Mouse (Mus musculus) kidney, postnatal 14 days (tissue): ENCODE measurements around the gene Ubqln5.

ENCODE experiments used
- DNase-seq: peaks from one replicate; pipeline ENCODE4 v3.0.0; 2022; ENCODE audit warnings: mixed read lengths

Ubqln5 gene

DNA sequence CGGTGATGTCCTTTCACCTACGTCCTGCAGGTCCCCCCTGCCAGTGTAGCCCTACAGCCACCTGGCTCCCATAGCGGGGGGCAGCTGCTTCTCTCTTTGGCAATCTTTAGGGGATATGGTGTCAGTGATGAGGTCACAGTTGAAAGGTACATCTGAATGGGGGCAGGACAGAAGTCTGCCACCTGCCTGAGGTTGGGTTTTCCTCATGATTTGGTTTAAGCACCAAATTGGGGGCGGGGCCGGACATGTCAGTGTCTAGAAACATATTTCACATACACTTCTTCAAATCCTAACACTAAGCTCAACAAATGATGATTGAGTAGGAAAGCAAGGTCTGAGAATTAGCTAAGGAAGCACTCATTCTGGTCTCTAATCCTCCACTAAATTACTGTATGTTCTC, at the start of gene Ubqln5:
TSS of gene Ubqln5 (minus strand) at position 101 of the 400 bp plus-strand sequence.
- DNase-seq = no peak

DNA sequence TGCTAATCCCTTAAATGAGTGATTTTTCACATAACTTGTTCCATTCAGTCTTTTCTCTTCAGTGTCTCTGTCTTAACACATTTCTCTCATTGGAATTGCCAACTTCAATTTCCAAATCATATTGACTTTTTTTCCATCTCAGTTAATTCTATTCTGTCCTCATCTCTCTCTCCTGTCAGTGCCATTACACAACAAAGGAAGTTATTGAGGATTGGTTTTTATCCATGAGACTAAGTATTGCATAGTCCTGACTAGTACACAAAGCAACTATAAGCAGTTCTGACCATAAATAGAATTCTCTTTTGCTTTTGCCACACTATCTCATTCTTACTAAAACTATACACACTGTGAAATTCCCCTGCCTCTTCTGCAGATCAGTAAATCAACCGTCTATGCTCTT, 49.4 kb upstream of the Ubqln5 start:
- no peak for DNase-seq

DNA sequence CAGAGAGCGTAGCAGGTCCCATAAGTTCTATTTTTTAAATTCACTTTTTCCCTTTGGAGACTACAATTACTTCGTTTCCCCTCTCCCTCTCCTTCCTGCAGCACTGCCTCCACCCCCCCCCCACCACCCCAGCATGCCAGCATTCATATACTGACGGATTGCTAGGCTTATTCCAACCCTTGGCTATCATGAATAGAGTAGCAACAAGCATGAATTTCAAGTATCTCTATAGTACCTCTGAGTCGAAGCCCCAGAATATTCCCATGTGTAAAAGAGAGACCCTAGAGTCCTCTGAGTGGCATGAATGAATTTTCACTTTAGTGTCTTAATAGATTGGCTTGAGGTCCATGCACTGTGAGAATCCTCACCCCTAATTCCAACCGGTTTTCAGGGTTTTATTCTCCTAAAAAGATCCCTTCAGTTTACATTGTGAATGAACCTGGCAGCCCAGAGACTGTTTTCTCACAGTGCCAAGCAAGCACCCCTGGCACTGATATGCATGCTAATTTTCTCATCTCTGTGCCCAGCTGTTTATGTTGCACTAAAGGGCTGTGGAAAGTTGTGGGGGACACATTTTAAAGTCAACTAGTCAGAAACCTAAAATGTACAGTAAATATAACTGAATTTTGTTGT, 48.9 kb upstream of the Ubqln5 start:
- no peak for DNase-seq

DNA sequence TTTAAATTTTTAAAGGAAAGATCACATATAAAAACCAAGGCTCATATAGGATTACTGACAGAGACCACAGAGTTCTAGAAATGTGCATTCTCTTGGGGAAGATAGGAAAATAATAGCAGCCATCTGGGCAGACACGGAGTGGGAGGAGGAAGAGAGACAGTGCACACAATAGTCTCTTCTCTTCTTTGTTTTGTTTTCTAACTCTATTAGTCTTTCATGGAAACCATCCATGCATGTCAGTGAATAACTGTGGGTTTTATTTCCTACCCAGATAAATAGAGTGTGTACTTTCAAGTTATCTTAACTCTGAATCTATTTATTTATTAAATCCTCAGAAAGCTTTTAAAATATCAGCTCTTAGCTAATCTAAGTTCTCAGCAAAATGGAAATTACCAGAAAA, 45.5 kb upstream of the Ubqln5 start:
- no peak for DNase-seq

DNA sequence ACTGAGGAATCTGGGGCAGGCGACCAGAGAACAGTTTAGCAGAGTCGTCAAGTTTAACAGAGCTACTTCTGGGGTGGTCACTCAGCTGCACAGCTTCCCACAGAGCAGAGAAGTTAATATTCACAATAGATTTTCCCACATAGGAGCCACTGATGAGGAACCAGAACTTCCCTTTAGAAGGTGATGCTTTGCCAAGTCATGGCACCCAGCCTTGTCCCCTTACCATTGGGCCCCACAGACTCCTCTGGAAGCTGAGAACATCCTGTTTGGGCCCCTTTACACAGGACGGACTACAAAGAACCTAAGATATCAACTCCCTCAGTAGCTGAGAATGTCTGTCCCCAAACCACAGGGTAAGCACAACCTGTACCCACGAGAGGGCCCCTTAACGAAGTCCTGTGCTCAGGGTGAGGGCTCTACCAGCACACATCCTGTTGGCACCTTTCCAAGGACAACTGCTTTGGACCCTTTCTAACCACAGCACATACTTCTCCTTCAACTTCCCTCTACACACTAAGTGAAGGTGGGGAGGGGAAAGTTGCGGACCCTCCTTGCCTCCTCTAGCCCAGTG, 40.1 kb upstream of the Ubqln5 start:
- no peak for DNase-seq

DNA sequence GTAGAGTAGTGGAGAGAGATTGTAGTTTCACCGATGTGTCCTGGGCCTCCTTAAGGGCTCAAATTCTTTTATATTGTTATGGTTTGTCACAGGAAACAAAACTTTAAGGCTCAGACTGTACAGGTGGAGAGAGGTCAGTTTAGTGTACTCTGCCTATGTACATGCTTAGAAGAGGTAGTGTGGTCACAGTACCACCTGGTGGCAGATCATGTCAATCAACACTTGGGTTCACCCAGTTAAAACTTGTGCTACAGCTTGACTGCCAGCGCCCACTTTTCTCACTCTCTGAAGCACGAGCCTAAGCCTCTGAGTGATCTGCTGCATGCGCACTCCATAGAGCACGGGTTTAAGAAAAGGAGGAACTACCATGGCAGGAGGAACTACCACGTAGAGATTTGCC, 37.5 kb upstream of the Ubqln5 start:
- no peak for DNase-seq

DNA sequence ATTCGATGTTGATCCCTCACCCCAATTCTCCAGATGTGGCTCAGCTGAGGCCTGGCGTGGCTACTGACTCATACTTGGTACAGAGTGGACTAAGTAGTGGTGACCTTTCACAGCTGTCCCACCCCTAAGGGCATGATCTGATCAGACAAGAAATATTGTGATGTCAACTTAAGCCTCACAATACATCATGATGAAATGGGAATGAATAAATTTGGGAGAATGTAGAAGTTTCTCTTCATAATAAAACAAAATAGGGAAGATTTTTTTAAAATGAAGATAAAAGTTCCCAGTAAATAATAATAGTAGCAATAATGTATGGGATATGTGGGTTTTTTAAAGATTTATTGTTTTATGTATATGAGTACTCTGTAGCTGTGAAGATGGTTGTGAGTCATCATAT, 20.8 kb upstream of the Ubqln5 start, which contains the start of gene Ubqlnl:
TSS of gene Ubqlnl (minus strand) at position 101 of the 400 bp plus-strand sequence.
- DNase-seq = no peak

DNA sequence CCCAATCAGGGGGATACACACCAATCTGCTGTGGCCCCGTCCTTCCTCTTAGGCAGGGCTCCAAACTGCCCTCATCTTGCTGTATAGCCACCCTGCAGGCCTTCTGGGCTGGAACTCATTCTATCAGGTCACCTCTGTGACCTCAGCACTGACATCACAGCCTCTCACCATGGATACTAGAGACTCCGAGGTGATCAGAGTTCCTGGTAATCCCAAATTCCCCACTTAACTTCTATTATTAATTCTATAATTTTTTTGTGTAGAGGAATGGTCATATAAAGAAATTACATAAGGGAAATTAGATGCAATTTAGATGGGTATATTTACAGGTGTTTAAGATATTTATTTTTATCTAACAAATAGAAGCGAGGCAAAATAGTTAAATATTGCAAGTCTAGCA, 13.6 kb upstream of the Ubqln5 start, which contains the start of gene Ubqln3:
TSS of gene Ubqln3 (minus strand) at position 101 of the 400 bp plus-strand sequence.
- DNase-seq = no peak

DNA sequence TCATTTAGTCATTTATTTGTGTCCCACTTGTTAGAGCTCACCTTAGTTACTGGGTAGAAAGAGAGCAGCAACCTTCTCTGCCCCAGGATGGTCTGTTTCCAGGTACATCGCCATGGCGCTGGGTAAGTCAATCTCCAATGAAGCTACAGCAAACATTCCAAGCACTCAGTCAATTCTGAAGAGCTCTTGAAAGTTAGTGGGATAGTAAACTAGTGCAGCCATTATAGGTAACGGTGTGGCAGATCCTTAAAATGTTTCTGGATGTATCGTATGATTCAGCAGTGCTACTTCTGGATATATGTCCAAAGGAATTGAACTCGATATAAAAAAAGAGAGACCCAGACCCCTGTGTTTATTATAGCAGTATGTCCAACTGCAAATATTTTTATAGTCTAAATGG, 7.7 kb upstream of the Ubqln5 start, which contains the start of gene Olfr643:
TSS of gene Olfr643 (minus strand) at position 101 of the 400 bp plus-strand sequence.
- DNase-seq = no peak

DNA sequence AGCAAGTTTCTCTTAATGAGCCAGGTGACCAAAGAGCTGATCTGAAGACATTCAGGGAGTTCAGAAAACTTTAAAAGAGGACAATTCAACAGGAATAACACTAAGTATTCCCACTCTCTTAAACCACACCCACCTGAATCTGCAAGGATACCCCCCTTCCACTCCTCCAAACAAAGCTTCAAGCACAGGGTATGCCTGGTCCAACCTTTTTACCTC, 25.0 kb downstream of the Ubqln5 start, which contains the start of gene Olfr646:
TSS of gene Olfr646 (plus strand) at position 117 of the 216 bp plus-strand sequence.
- no peak for DNase-seq

DNA sequence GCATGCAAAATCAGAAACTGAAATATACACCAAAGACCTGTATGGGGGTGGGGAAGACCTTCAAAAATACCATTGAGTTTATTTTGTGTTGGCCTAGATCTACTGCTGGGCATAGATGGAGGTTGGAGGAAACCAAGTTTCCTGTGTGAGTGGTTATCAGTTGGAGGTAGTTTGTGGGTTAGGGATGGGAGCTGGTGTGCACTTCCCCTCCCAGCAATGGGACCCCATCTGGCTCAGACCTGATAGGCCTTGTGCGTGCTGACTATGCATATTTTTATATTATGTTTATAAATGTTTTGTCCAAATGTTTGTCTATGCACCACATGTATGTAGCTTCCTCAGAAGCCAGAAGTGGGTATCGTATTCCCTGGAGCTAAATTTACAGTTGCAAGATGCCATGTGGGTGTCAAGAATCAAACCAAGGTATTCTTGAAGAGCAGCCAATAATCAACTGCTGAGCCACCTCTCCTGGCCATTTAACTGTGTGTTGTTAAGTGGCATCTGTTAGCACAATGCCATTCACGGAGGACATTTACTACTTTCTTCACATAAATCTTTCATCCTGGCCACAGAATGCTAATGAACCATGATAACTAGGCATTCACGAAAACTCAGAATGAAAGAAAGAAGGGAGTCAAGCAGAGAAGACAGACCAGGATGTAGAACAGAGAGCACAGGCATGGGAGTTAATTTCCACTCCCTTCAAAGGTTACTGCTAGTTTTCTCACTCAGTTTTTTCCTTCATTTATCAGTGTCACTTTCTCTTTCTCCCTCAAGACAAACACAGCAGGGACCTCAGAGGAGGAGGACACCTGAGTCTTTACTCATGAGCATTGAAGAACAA, 25.5 kb downstream of the Ubqln5 start:
- no peak for DNase-seq

DNA sequence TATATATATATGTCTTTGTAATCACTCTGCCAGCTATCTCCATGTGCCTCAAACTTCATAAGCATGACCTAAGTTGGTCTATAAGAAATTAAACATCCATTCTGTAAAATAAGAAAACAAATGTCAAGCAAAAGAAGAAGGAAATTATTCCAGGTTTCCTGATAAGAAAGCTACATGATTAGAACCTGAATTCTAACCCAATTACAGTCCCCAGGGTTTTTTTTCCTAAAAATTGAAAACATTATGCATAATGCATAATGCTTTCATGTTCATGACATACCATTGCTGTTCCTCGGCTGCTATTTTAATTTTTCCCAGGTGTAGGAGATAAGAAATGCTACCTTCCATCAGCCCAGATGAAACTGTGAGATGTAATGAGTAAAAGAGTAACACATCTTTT, 44.3 kb downstream of the Ubqln5 start, which contains the start of gene Olfr645:
TSS of gene Olfr645 (minus strand) at position 101 of the 400 bp plus-strand sequence.
- DNase-seq = no peak
